Mouse (Mus musculus) ES-Bruce4 (cell line): ENCODE measurements at regions not wholly inside any gene's neighbourhood (a gene's known extent, or its start where the extent isn't known, plus 50 kb on each side); places are given as distances from the start of the nearest gene placed in this dataset.

Source experiments
- H3K27ac ChIP-seq: 2 replicates; pipeline ENCODE4 v1.5.1; 2012; ENCODE audit warnings: low read length, inconsistent platforms; ENCODE audit not compliant: insufficient read depth
- H3K27me3 ChIP-seq: 2 replicates; pipeline ENCODE4 v1.6.1; 2012; ENCODE audit warnings: mild to moderate bottlenecking, low read length, inconsistent platforms; ENCODE audit not compliant: control insufficient read depth, poor library complexity, insufficient read depth, severe bottlenecking
- H3K36me3 ChIP-seq: 2 replicates; pipeline ENCODE4 v1.6.1; 2012; ENCODE audit warnings: inconsistent platforms, mild to moderate bottlenecking, low read length, moderate library complexity; ENCODE audit not compliant: control insufficient read depth, poor library complexity, insufficient read depth, severe bottlenecking
- H3K4me1 ChIP-seq: one replicate; pipeline ENCODE4 v1.8.1; 2011; ENCODE audit warnings: low read length; ENCODE audit not compliant: control insufficient read depth, insufficient read depth
- H3K4me3 ChIP-seq: 2 replicates; pipeline ENCODE4 v1.5.1; 2011; ENCODE audit warnings: low read depth, mild to moderate bottlenecking, low read length
- H3K9ac ChIP-seq: 2 replicates; pipeline ENCODE4 v1.6.1; 2012; ENCODE audit warnings: low read depth, mild to moderate bottlenecking, inconsistent platforms; ENCODE audit not compliant: poor library complexity, severe bottlenecking
- H3K9me3 ChIP-seq: replicated peaks from 2 replicates; pipeline ENCODE4 v1.6.1; 2012; ENCODE audit warnings: mild to moderate bottlenecking, low read length, inconsistent platforms; ENCODE audit not compliant: control insufficient read depth, poor library complexity, insufficient read depth, severe bottlenecking
- CTCF ChIP-seq: IDR thresholded peaks from one replicate; pipeline ENCODE4 v1.8.1; 2011; ENCODE audit warnings: low read depth, low read length
- EP300 ChIP-seq: IDR thresholded peaks from 2 replicates; pipeline ENCODE4 v1.6.1; 2011; ENCODE audit warnings: low read depth, low read length; ENCODE audit not compliant: insufficient read depth
- POLR2A ChIP-seq: IDR thresholded peaks from one replicate; pipeline ENCODE4 v1.8.1; 2011; ENCODE audit warnings: low read length; ENCODE audit not compliant: insufficient read depth

GRCm38 (mm10) chr3:133877310-133877709, 332.4 kb upstream of the Tet2 start:
- TF ChIP-seq EP300 = no peak

GRCm38 (mm10) chr3:133880626-133881025, 335.7 kb upstream of the Tet2 start:
- Histone ChIP-seq H3K27ac (no peak overlapping the region), H3K9me3 (no peaks in the 10 kb centered on the region), H3K4me3 (no peak overlapping the region), H3K9ac (no peak overlapping the region), H3K4me1 (no peaks in the 10 kb centered on the region), H3K27me3 (no peaks in the 10 kb centered on the region), H3K36me3 (no peaks in the 10 kb centered on the region)
- TF ChIP-seq POLR2A (no peak), CTCF (no peak), EP300 (no peak)

More at GRCm38 (mm10) chr3:133877310-133877709, 332.4 kb upstream of the Tet2 start:
- H3K9me3 ChIP-seq = no peaks in the 10 kb centered on the region
- no peaks in the 10 kb centered on the region for H3K36me3 ChIP-seq
- H3K27me3 ChIP-seq = no peaks in the 10 kb centered on the region
- H3K27ac ChIP-seq = no peak overlapping the region
- H3K4me3 ChIP-seq = no peak overlapping the region
- H3K9ac ChIP-seq = no peak overlapping the region
- no peaks in the 10 kb centered on the region for H3K4me1 ChIP-seq

- Histone ChIP-seq H3K4me3 (no peak overlapping the region), H3K27ac (no peak overlapping the region), H3K4me1 (no peaks in the 10 kb centered on the region), H3K9me3 (no peaks in the 10 kb centered on the region), H3K36me3 (no peaks in the 10 kb centered on the region), H3K27me3 (no peaks in the 10 kb centered on the region), H3K9ac (no peak overlapping the region)
- TF ChIP-seq EP300 (no peak), CTCF (no peak), POLR2A (no peak)
Measured at GRCm38 (mm10) chr3:133901931-133902330, 334.4 kb upstream of the Cxxc4 start.

- Histone ChIP-seq H3K36me3 (no peaks in the 10 kb centered on the region), H3K4me3 (no peak overlapping the region), H3K9ac (no peak overlapping the region), H3K27me3 (no peaks in the 10 kb centered on the region), H3K9me3 (no peaks in the 10 kb centered on the region), H3K27ac (no peak overlapping the region), H3K4me1 (no peaks in the 10 kb centered on the region)
- TF ChIP-seq CTCF (no peak), POLR2A (no peak), EP300 (no peak)
Measured at GRCm38 (mm10) chr3:133922200-133922599, 314.1 kb upstream of the Cxxc4 start.

GRCm38 (mm10) chr3:133965322-133965721, 271.0 kb upstream of the Cxxc4 start:
- Histone ChIP-seq H3K9me3 (no peaks in the 10 kb centered on the region), H3K4me1 (no peaks in the 10 kb centered on the region), H3K4me3 (no peak overlapping the region), H3K36me3 (no peaks in the 10 kb centered on the region), H3K27ac (no peak overlapping the region), H3K27me3 (no peaks in the 10 kb centered on the region), H3K9ac (no peak overlapping the region)
- no peak for TF ChIP-seq POLR2A
- no peak for TF ChIP-seq EP300
- no peak for TF ChIP-seq CTCF

- Histone ChIP-seq H3K9me3 (no peaks in the 10 kb centered on the region), H3K36me3 (no peaks in the 10 kb centered on the region), H3K9ac (no peak overlapping the region), H3K27me3 (no peaks in the 10 kb centered on the region), H3K4me1 (no peaks in the 10 kb centered on the region), H3K27ac (no peak overlapping the region), H3K4me3 (no peak overlapping the region)
- TF ChIP-seq EP300 (no peak), CTCF (no peak), POLR2A (no peak)
Measured at GRCm38 (mm10) chr3:133968176-133968575, 268.1 kb upstream of the Cxxc4 start.

- Histone ChIP-seq H3K4me3 (no peak overlapping the region), H3K27ac (no peak overlapping the region), H3K9ac (no peak overlapping the region), H3K9me3 (no peaks in the 10 kb centered on the region), H3K4me1 (no peaks in the 10 kb centered on the region), H3K27me3 (no peaks in the 10 kb centered on the region), H3K36me3 (no peaks in the 10 kb centered on the region)
- TF ChIP-seq EP300 = no peak
- TF ChIP-seq POLR2A = no peak
- no peak for TF ChIP-seq CTCF
Measured at GRCm38 (mm10) chr3:133972774-133973173, 263.5 kb upstream of the Cxxc4 start.
